8 mouse cellular contexts compared by ENCODE assay signal in genomic region chr17:36271586-36272256, GRCm38 (mm10). TPM values are rescaled to one million over a fixed set of nuclear protein-coding genes. Genes with fewer than 3 reads are reported as not detected.
DNase-seq lines count a peak whose midpoint lies in the region; ATAC-seq and TF ChIP-seq lines count a peak whose summit lies in the region.

TSS of gene Trim39 (minus strand) at chr17:36272247.

- peak within 1 kb of the TSS; percentile 86 for H3K27ac ChIP-seq in kidney, embryonic 14.5 days (ENCODE audit: low read depth, low read length)
- H3K27ac ChIP-seq in liver, adult 2 months (replicated peaks; ENCODE audit: insufficient read depth, low read depth, low read length) = peak within 1 kb of the TSS; percentile 91

- peak within 1 kb of the TSS; percentile 96 for H3K9ac ChIP-seq in kidney, embryonic 14.5 days (ENCODE audit: low read depth, low read length)
- peak within 1 kb of the TSS; percentile 96 for H3K9ac ChIP-seq in liver, adult 2 months (ENCODE audit: low read depth, low read length)

- no peak for TF ChIP-seq CTCF in liver, adult 2 months (IDR thresholded peaks at IDR 0.05; ENCODE audit: low read depth, low read length)

- H3K79me2 ChIP-seq in liver, adult 2 months (ENCODE audit: control insufficient read depth, insufficient read depth, low read length) = peaks cover 11% of the 10 kb centered on the region; the same call in 1 of the 2 replicates

- peak; percentile 89 for DNase-seq in 416B (ENCODE audit: low read depth)
- peak; percentile 88 for DNase-seq in NIH3T3 (ENCODE audit: low read depth)
- DNase-seq in cerebellum, postnatal 25 days = peak; percentile 11 to 97
- peak; percentile 87 to 94 for DNase-seq in frontal cortex, postnatal 36 days (ENCODE audit: low spot score in 2 of 2)
- DNase-seq in liver, adult 2 months (ENCODE audit: extremely low read depth, low read depth, low spot score) = peak; percentile 88
- DNase-seq in naive thymus-derived CD4-positive, alpha-beta T cell, adult 2 months (ENCODE audit: low read depth) = peak; percentile 94
- peak; percentile 80 for DNase-seq in telencephalon, adult 2 months (ENCODE audit: low read depth, low spot score)

- peak within 1 kb of the TSS; percentile 84 for H3K4me2 ChIP-seq in kidney, embryonic 14.5 days (replicated peaks; ENCODE audit: low read depth, low read length)

- peak; percentile 82 for ATAC-seq in kidney, embryonic 14.5 days (ENCODE audit: low FRiP score, low TSS enrichment)

- no peaks in the 10 kb centered on the region for H3K27me3 ChIP-seq in kidney, embryonic 14.5 days (ENCODE audit: control insufficient read depth, insufficient read depth, low read length)
- no peaks in the 10 kb centered on the region for H3K27me3 ChIP-seq in liver, adult 2 months (ENCODE audit: control insufficient read depth, insufficient read depth, low read length)

- H3K36me3 ChIP-seq in kidney, embryonic 14.5 days (ENCODE audit: control insufficient read depth, insufficient read depth, low read length) = peaks cover 29% of the 10 kb centered on the region
- H3K36me3 ChIP-seq in liver, adult 2 months (ENCODE audit: control insufficient read depth, insufficient read depth, low read length) = peaks cover 16% of the 10 kb centered on the region

- H3K4me3 ChIP-seq in kidney, embryonic 14.5 days (ENCODE audit: low read length) = peak within 1 kb of the TSS; percentile 96
- H3K4me3 ChIP-seq in liver, adult 2 months (ENCODE audit: insufficient read depth, low read depth, low read length) = peak within 1 kb of the TSS; percentile 63

- H3K9me3 ChIP-seq in kidney, embryonic 14.5 days (ENCODE audit: control insufficient read depth, low read length) = no peaks in the 10 kb centered on the region

- H3K4me1 ChIP-seq in kidney, embryonic 14.5 days (ENCODE audit: control insufficient read depth, insufficient read depth, low read length) = peaks cover 18% of the 10 kb centered on the region; the same call in 1 of the 2 replicates
- peaks cover 13% of the 10 kb centered on the region for H3K4me1 ChIP-seq in liver, adult 2 months (ENCODE audit: control insufficient read depth, insufficient read depth, low read length)

- no peak for TF ChIP-seq POLR2A in liver, adult 2 months (IDR thresholded peaks at IDR 0.05; ENCODE audit: extremely low read depth, insufficient read depth, low read length)

- WGBS in kidney, embryonic 14.5 days = 2% methylated on average over 42 of the region's 43 CpGs
- under 1% methylated on average over 43 of the region's 43 CpGs for WGBS in liver, adult 2 months

RNA-seq across cellular contexts. Expression of gene Trim39, which starts in this region (rescaled TPM):
- polyA plus RNA-seq in kidney, embryonic 14.5 days (2014; fragmentation: Nextera tagmentation; extraction: Ambion mirVana) = 11.5 and 16.7 TPM in 2 replicates
- 4.8 and 5.0 TPM in 2 replicates for total RNA-seq in liver, adult 2 months (2014; rRNA removed)
- polyA plus RNA-seq in liver, adult 2 months (2012; rRNA removed) = 5.3 and 8.0 TPM in 2 replicates

Comparison
In these comparisons a context has a peak if more than half of its experiments do, and no peak if none do; other contexts are left out.
1. Peak in every context shown above with its lines: DNase-seq, ATAC-seq, H3K4me3 ChIP-seq and H3K27ac ChIP-seq.